Mouse (Mus musculus): ENCODE results near the gene Tnni1. TPM values are rescaled to one million over a fixed set of nuclear protein-coding genes. Genes with fewer than 3 reads are reported as not detected.

The Tnni1 gene
- 0.95 and 1.3 TPM in 2 replicates for polyA plus RNA-seq (2014; fragmentation: Nextera tagmentation; extraction: Ambion mirVana)

DNA sequence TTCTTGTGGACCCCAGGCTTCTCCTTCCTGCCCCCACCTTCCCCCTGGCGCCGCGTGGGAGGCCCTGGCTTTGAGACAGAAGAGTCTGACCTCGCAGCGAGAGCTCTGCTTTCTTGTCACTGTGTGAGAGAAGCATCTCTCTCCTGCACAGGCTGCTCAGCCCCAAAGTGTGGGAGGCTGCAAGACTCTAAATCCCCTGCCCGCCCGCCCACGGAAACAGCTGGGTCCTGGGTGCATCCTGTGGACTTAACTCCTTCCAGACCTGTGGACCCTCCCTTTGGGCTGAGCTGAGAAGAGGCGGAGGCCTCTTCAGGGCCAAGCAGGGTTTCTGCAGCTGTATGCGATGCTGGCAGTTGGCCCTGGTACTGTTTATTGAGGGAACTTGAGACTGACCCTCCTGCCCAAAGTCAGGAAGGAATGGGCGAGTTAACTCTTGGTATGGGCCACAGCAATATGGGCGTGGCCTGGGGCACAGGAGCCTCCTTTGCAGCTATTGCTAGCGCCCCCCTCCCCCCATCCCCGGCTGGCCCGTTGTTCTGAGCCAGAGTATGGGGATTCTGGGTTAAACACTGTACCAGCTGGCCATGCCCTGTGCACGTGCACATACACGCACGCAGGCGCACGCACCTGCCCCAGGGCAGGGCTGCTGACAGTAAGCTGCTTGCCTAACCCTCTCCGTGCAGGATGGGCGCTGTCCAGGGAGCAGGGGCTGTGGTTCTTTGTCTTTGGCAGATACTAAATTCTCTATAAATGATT lies at the start of gene Tnni1:
TSS of gene Tnni1 (plus strand) at position 655 of the 756 bp plus-strand sequence.
- Histone ChIP-seq H3K4me3 (ENCODE audit: low read depth, low read length) (no peak within 1 kb of the TSS), H3K4me2 (no peak within 1 kb of the TSS), H3K9me3 (ENCODE audit: control insufficient read depth, low read length) (no peaks in the 10 kb centered on the region), H3K9ac (ENCODE audit: low read length) (0 out of 2 replicates have a peak within 1 kb of the TSS, but pooled peaks have one; percentile 20), H3K27me3 (ENCODE audit: control insufficient read depth, insufficient read depth, low read length) (no peaks in the 10 kb centered on the region), H3K27ac (ENCODE audit: low read depth, low read length) (no peak within 1 kb of the TSS), H3K36me3 (ENCODE audit: control insufficient read depth, insufficient read depth, low read length) (no peaks in the 10 kb centered on the region), H3K4me1 (ENCODE audit: control insufficient read depth, insufficient read depth, low read length) (peaks cover 14% of the 10 kb centered on the region)
- WGBS: 41% methylated on average over 22 of the region's 22 CpGs
- DNase-seq (ENCODE audit: low spot score, missing footprints) (peak; percentile 89), ATAC-seq (ENCODE audit: low FRiP score) (peak; percentile 35; the same call in 1 of the 2 replicates)

DNA sequence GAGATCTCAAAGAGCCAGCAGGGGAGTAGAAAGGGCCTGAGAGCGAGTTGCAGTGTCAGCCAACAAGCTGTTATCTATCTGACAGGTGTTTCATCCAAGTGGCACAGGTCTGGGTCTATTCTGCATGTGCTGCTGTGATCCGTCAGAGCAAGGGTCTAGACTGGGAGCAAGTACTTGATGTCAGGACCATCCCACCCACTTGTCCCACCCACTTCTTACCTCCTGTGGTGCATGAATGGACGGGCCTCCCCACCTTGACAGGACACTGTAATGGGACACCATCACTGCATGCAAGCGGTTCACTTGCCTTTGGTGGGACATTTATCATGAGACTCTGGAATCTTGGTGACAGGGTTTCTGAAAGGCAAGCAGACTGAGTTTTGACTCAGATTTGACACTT lies 49.4 kb upstream of the Tnni1 start:
- H3K27me3 ChIP-seq (ENCODE audit: control insufficient read depth, insufficient read depth, low read length): no peaks in the 10 kb centered on the region
- WGBS: 32% methylated on average over 4 of the region's 4 CpGs
- DNase-seq (ENCODE audit: low spot score, missing footprints): no peak
- H3K9ac ChIP-seq (ENCODE audit: low read length): peak overlapping the region; percentile 76
- no peaks in the 10 kb centered on the region for H3K9me3 ChIP-seq (ENCODE audit: control insufficient read depth, low read length)
- ATAC-seq (ENCODE audit: low FRiP score): no peak; the same call in 1 of the 2 replicates
- peak overlapping the region; percentile 54; the same call in 1 of the 2 replicates for H3K4me3 ChIP-seq (ENCODE audit: low read depth, low read length)
- H3K27ac ChIP-seq (ENCODE audit: low read depth, low read length): no peak overlapping the region
- peaks cover 8% of the 10 kb centered on the region for H3K4me1 ChIP-seq (ENCODE audit: control insufficient read depth, insufficient read depth, low read length)
- no peaks in the 10 kb centered on the region for H3K36me3 ChIP-seq (ENCODE audit: control insufficient read depth, insufficient read depth, low read length)
- peak overlapping the region; percentile 93 for H3K4me2 ChIP-seq

DNA sequence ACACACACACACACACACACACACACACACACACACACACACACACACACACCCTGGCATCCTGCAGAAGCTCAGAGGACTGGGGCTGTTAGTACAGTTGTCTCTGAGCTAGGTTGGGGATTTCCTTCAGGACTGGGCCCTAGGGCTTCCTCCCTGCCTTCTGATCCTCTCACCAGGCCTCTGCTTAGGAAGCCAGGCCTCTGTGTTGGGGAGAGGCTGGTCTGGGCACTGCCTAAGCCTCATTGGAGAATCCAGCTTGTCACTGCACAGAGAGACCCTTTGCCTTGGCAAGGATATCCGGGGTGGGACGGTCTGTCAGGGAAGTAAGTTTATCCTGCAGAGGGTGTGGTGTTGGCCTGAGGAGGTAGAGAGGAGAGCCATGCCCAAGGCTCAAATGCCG lies 48.9 kb upstream of the Tnni1 start:
- H3K9ac ChIP-seq (ENCODE audit: low read length): 0 out of 2 replicates have a peak overlapping the region, but pooled peaks have one; percentile 7
- no peaks in the 10 kb centered on the region for H3K27me3 ChIP-seq (ENCODE audit: control insufficient read depth, insufficient read depth, low read length)
- ATAC-seq (ENCODE audit: low FRiP score) (no peak), DNase-seq (ENCODE audit: low spot score, missing footprints) (no peak)
- no peak overlapping the region for H3K4me2 ChIP-seq
- no peaks in the 10 kb centered on the region for H3K9me3 ChIP-seq (ENCODE audit: control insufficient read depth, low read length)
- peaks cover 11% of the 10 kb centered on the region for H3K4me1 ChIP-seq (ENCODE audit: control insufficient read depth, insufficient read depth, low read length)
- H3K27ac ChIP-seq (ENCODE audit: low read depth, low read length): no peak overlapping the region
- H3K4me3 ChIP-seq (ENCODE audit: low read depth, low read length): no peak overlapping the region
- H3K36me3 ChIP-seq (ENCODE audit: control insufficient read depth, insufficient read depth, low read length): no peaks in the 10 kb centered on the region
- 51% methylated on average over 3 of the region's 3 CpGs for WGBS

DNA sequence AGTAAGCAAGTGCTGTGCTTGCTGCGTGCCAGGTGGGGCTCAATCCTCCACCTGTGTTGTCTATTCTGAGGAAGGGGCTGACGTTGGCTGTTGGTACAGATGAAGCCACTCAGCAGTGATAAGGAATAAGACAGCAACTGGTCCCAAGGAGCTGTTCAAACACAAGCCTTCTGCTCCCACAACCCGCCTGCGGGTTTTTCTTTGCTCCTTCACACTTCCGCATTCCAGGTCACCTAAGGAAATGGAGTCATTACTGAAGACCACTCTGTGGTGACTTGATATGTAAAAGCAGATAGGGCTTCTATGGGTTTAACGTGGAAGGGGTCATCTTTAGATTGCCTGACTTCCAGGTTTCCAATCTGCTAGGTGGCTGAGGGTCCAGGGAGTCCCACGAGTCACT lies 47.8 kb upstream of the Tnni1 start:
- no peak overlapping the region for H3K27ac ChIP-seq (ENCODE audit: low read depth, low read length)
- WGBS: 73% methylated on average over 7 of the region's 7 CpGs
- DNase-seq (ENCODE audit: low spot score, missing footprints) (no peak), ATAC-seq (ENCODE audit: low FRiP score) (no peak)
- H3K36me3 ChIP-seq (ENCODE audit: control insufficient read depth, insufficient read depth, low read length): no peaks in the 10 kb centered on the region
- no peak overlapping the region for H3K4me2 ChIP-seq
- no peak overlapping the region for H3K9ac ChIP-seq (ENCODE audit: low read length)
- H3K4me3 ChIP-seq (ENCODE audit: low read depth, low read length): no peak overlapping the region
- H3K9me3 ChIP-seq (ENCODE audit: control insufficient read depth, low read length): no peaks in the 10 kb centered on the region
- no peaks in the 10 kb centered on the region for H3K27me3 ChIP-seq (ENCODE audit: control insufficient read depth, insufficient read depth, low read length)
- peaks cover 14% of the 10 kb centered on the region for H3K4me1 ChIP-seq (ENCODE audit: control insufficient read depth, insufficient read depth, low read length)

DNA sequence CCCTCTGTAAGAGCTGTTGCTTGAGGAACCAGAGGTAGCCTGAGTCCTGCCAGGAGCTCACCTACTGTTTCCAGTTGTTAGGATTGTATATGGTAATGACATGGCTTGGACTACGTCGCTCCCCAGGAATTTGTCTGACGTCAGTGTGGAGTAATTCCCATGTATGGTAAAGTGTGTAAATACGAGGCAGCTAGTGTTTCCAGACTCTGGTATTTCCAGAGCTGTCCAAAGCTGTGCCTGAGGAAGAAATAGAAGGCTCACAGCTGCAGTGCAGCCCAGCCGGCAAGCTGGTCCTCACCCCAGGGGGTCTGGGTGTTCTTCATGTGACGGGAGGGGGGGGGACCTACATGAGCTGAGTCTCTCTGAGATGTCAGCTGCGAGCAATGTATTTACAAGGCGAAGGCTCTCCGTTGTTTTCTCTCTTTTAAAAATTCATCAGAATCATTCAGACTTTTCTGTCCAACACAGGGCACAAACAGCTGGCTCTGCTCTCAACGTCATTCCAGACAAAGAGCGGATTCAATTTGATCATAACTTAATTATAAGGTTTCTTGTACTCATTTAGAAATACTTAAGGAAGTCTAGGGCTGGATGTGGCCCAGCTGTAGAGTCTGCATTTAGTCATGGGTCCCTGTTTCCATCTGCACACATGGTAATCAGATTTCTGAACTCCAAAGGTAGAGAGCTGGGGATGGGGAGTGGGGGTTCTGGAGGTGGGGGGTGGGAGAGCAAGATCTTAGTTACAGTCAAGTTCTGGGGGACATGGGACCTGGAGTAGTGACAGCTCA lies 47.1 kb upstream of the Tnni1 start:
- DNase-seq (ENCODE audit: low spot score, missing footprints) (peak; percentile 90), ATAC-seq (ENCODE audit: low FRiP score) (no peak)
- Histone ChIP-seq H3K9ac (ENCODE audit: low read length) (no peak overlapping the region), H3K4me3 (ENCODE audit: low read depth, low read length) (no peak overlapping the region), H3K9me3 (ENCODE audit: control insufficient read depth, low read length) (no peaks in the 10 kb centered on the region), H3K27me3 (ENCODE audit: control insufficient read depth, insufficient read depth, low read length) (no peaks in the 10 kb centered on the region), H3K36me3 (ENCODE audit: control insufficient read depth, insufficient read depth, low read length) (no peaks in the 10 kb centered on the region), H3K4me1 (ENCODE audit: control insufficient read depth, insufficient read depth, low read length) (peaks cover 14% of the 10 kb centered on the region), H3K27ac (ENCODE audit: low read depth, low read length) (no peak overlapping the region), H3K4me2 (no peak overlapping the region)
- WGBS: 50% methylated on average over 11 of the region's 11 CpGs

DNA sequence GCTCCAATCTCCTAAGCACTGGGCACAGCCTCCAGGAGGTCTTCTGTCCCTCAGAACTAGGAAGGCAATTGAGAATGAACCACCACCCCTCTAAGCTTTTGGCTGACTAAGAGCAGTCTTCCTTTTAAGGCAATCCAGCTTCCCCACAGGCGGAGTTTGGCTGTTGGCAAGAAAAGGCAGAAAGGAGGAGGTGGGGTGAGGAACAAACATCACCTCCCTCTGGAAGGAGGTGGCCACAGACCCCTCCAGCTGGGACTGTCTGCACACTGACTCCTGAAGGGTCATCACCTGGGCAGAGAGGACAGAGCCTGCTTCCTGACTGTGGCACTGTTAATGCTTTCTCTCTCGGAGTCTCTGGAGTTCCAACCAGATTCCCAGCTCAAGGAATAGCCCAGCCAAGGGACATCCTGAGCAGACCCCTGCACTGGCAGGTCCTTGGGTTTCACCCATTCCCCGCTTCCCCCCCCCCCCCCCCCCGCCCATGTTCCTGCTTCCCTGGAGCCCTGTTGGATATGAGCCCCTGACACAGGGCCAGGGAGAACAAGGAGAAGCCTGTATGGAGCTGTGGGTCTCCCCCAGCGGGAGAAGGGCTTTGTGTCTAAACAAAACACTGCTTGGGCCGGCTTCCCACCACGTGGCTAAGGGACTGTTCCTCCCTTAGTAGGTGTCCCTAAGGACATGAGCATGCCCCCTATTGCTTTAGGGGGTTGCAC lies 44.9 kb upstream of the Tnni1 start:
- no peaks in the 10 kb centered on the region for H3K36me3 ChIP-seq (ENCODE audit: control insufficient read depth, insufficient read depth, low read length)
- no peaks in the 10 kb centered on the region for H3K9me3 ChIP-seq (ENCODE audit: control insufficient read depth, low read length)
- no peak overlapping the region for H3K27ac ChIP-seq (ENCODE audit: low read depth, low read length)
- H3K4me1 ChIP-seq (ENCODE audit: control insufficient read depth, insufficient read depth, low read length): peaks cover 11% of the 10 kb centered on the region
- peak; percentile 33; the same call in 1 of the 2 replicates for ATAC-seq (ENCODE audit: low FRiP score)
- H3K9ac ChIP-seq (ENCODE audit: low read length): no peak overlapping the region
- no peak overlapping the region for H3K4me2 ChIP-seq
- H3K27me3 ChIP-seq (ENCODE audit: control insufficient read depth, insufficient read depth, low read length): no peaks in the 10 kb centered on the region
- no peak overlapping the region for H3K4me3 ChIP-seq (ENCODE audit: low read depth, low read length)
- 38% methylated on average over 5 of the region's 7 CpGs for WGBS
- DNase-seq (ENCODE audit: low spot score, missing footprints): no peak

DNA sequence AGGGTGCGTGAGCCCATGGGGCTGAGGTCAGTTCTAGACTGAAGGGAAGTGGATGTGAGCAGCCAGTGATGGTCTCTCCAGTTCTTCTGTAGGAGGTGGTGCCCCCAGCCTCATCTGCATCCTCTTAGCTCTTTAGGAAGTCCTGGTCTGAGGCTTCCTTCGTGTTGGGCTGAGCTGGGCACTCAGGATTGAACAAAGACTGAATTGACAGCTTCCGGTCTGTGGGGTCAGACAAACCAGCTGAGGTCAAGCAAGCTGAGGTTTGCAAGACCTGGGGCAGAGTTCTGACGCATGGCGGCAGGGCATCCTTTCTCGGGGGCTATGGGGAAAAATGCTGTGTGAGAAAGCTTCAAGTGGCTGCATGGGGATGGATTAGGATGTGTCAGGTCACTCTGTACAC lies 43.8 kb upstream of the Tnni1 start:
- no peak for DNase-seq (ENCODE audit: low spot score, missing footprints)
- H3K27me3 ChIP-seq (ENCODE audit: control insufficient read depth, insufficient read depth, low read length): no peaks in the 10 kb centered on the region
- peaks cover 8% of the 10 kb centered on the region; the same call in 1 of the 2 replicates for H3K4me1 ChIP-seq (ENCODE audit: control insufficient read depth, insufficient read depth, low read length)
- no peak overlapping the region for H3K4me2 ChIP-seq
- ATAC-seq (ENCODE audit: low FRiP score): no peak
- H3K4me3 ChIP-seq (ENCODE audit: low read depth, low read length): no peak overlapping the region
- WGBS: 34% methylated on average over 6 of the region's 6 CpGs
- no peaks in the 10 kb centered on the region for H3K9me3 ChIP-seq (ENCODE audit: control insufficient read depth, low read length)
- no peak overlapping the region for H3K9ac ChIP-seq (ENCODE audit: low read length)
- no peak overlapping the region for H3K27ac ChIP-seq (ENCODE audit: low read depth, low read length)
- H3K36me3 ChIP-seq (ENCODE audit: control insufficient read depth, insufficient read depth, low read length): no peaks in the 10 kb centered on the region

DNA sequence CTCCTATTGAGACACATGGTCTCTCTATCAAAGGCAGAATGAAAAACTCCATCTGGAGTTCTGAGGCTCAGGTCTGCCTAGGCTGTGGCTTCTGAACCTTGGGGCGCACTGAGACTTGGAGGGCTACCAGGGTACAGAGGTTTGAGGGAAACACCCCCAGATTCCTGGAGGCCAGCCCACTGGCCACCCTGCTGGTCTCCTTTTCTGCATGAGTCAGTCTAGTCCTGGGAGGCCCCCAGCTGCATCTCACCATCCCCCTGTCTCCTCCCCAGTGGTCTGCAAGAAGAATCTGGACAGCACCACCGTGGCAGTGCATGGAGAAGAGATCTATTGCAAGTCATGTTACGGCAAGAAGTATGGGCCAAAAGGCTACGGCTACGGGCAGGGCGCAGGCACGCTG lies 34.2 kb upstream of the Tnni1 start:
- no peaks in the 10 kb centered on the region for H3K27me3 ChIP-seq (ENCODE audit: control insufficient read depth, insufficient read depth, low read length)
- 87% methylated on average over 7 of the region's 7 CpGs for WGBS
- no peak for DNase-seq (ENCODE audit: low spot score, missing footprints)
- no peak overlapping the region for H3K9ac ChIP-seq (ENCODE audit: low read length)
- no peak overlapping the region for H3K27ac ChIP-seq (ENCODE audit: low read depth, low read length)
- peaks cover 7% of the 10 kb centered on the region; the same call in 1 of the 2 replicates for H3K4me1 ChIP-seq (ENCODE audit: control insufficient read depth, insufficient read depth, low read length)
- H3K4me3 ChIP-seq (ENCODE audit: low read depth, low read length): no peak overlapping the region
- H3K36me3 ChIP-seq (ENCODE audit: control insufficient read depth, insufficient read depth, low read length): no peaks in the 10 kb centered on the region
- no peak for ATAC-seq (ENCODE audit: low FRiP score)
- H3K9me3 ChIP-seq (ENCODE audit: control insufficient read depth, low read length): no peaks in the 10 kb centered on the region
- no peak overlapping the region for H3K4me2 ChIP-seq

All from midbrain, embryonic 11.5 days (tissue).